Mouse (Mus musculus) bone marrow macrophage, adult 2 months (primary cell): ENCODE results near the gene Styx.
"Not testable (repeated sequence)": the region's sequence is repeated elsewhere in the genome, so short reads cannot be mapped to it uniquely, and the experiment has no call there.

Experiments
- CTCF ChIP-seq: IDR thresholded peaks from 2 replicates; pipeline ENCODE4 v1.5.1; 2012; ENCODE audit warnings: low read depth, mild to moderate bottlenecking, low read length, moderate library complexity
- POLR2A ChIP-seq: IDR thresholded peaks from 2 replicates; pipeline ENCODE4 v1.6.1; 2012; ENCODE audit warnings: mild to moderate bottlenecking, low read depth, low read length, borderline replicate concordance

- not testable (repeated sequence) for TF ChIP-seq CTCF, POLR2A
Observed at GRCm38 (mm10) chr14:45404813-45405212, 53.9 kb downstream of the Styx start, which contains the start of gene Gnpnat1.
